17 mouse cellular contexts compared by ENCODE assay signal in the genomic region with DNA sequence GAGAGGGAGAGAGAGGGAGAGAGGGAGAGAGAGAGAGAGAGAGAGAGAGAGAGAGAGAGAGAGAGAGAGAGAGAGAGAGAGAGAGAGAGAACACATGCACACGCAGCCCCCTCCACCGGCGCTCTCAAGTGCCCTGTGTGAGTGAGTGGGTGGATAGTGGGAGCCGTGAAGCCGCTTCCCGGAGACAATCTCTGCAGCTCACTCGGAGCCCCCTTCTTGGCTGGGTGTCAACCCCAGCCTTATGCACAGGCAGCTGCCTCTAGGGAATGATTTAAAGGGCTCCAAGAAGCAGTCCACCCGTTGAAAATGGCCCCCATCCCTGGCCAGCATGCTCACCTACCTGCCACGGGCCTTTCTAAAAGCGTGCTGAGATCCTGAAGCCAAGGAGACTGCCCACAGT. TPM values are rescaled to one million over a fixed set of nuclear protein-coding genes. Genes with fewer than 3 reads are reported as not detected.
DNase-seq lines count a peak whose midpoint lies in the region; ATAC-seq and TF ChIP-seq lines count a peak whose summit lies in the region.
"Had no signal": no experiment of that assay in that cellular context is flagged by ENCODE, and none has a peak within 500 bp of the region (broad histone marks: within the 10 kb centered on the region; RNA-seq: fewer than 3 reads in every experiment).

No protein-coding gene starts in this region.

- 92% methylated on average over 7 of the region's 10 CpGs for WGBS in neural tube, embryonic 11.5 days
- 52% methylated on average over 10 of the region's 10 CpGs for WGBS in heart, adult 2 months

- H3K4me3 ChIP-seq in neural tube, embryonic 11.5 days (ENCODE audit: low read depth, low read length): no peak overlapping the region
- H3K4me3 ChIP-seq in heart, adult 2 months: no peak overlapping the region
- H3K4me3 ChIP-seq: hindbrain, embryonic 15.5 days; kidney, embryonic 15.5 days; limb, embryonic 13.5 days; lung, embryonic 15.5 days had no signal

- H3K79me2 ChIP-seq in heart, adult 2 months (replicated peaks; ENCODE audit: control insufficient read depth, insufficient read depth, low read length): no peaks in the 10 kb centered on the region

- no peak for TF ChIP-seq POLR2A in heart, adult 2 months (IDR thresholded peaks at IDR 0.05; ENCODE audit: insufficient read depth, low read depth, low read length)

- TF ChIP-seq CTCF in heart, adult 2 months (IDR thresholded peaks at IDR 0.05): no peak

- H3K4me1 ChIP-seq in neural tube, embryonic 11.5 days (ENCODE audit: control insufficient read depth, insufficient read depth, low read length): peaks cover 2% of the 10 kb centered on the region; the same call in 1 of the 2 replicates
- no peaks in the 10 kb centered on the region for H3K4me1 ChIP-seq in heart, adult 2 months (ENCODE audit: control insufficient read depth, insufficient read depth, low read length)
- H3K4me1 ChIP-seq: lung, embryonic 15.5 days had no signal

- no peak for ATAC-seq in neural tube, embryonic 11.5 days (ENCODE audit: insufficient read depth, low FRiP score, low TSS enrichment)
- ATAC-seq: Patski had no signal

- no peak for TF ChIP-seq EP300 in heart, adult 2 months (IDR thresholded peaks at IDR 0.05; ENCODE audit: insufficient read depth, low read depth, low read length)

- no peaks in the 10 kb centered on the region for H3K36me3 ChIP-seq in neural tube, embryonic 11.5 days (ENCODE audit: control insufficient read depth, insufficient read depth, low read length)
- H3K36me3 ChIP-seq in heart, adult 2 months (ENCODE audit: control insufficient read depth, insufficient read depth, low read length): no peaks in the 10 kb centered on the region
- H3K36me3 ChIP-seq: hindbrain, embryonic 15.5 days; kidney, embryonic 15.5 days; limb, embryonic 13.5 days; lung, embryonic 15.5 days had no signal

- DNase-seq in neural tube, embryonic 11.5 days (ENCODE audit: low spot score): peak; percentile 6
- no peak for DNase-seq in neural tube, embryonic 10.5 days (ENCODE audit: extremely low spot score, low spot score)
- peak; percentile 67 for DNase-seq in layer of hippocampus, adult 11-12 months (ENCODE audit: low spot score)
- peak; percentile 77 to 82 for DNase-seq in left cerebral cortex, postnatal 10 days (ENCODE audit: extremely low spot score in 1 of 2, low spot score in 2 of 2)
- DNase-seq in telencephalon, adult 2 months (ENCODE audit: low read depth, low spot score): peak; percentile 71
- no peak for DNase-seq in thymus, postnatal 4 days
- no peak for DNase-seq in thymus, postnatal 14 days
- no peak for DNase-seq in heart, adult 2 months
- DNase-seq: cerebellum, adult 9-10 months had no signal

- intact Hi-C loops in left cerebral cortex, postnatal 10 days (cut with DNase I): no loop called here
- intact Hi-C loops in heart, adult 2 months (cut with DNase I): no loop called here

- no peaks in the 10 kb centered on the region for H3K27me3 ChIP-seq in neural tube, embryonic 11.5 days (ENCODE audit: control insufficient read depth, insufficient read depth, low read length)
- H3K27me3 ChIP-seq in heart, adult 2 months (ENCODE audit: control insufficient read depth, insufficient read depth, low read length): no peaks in the 10 kb centered on the region
- H3K27me3 ChIP-seq: CH12.LX; hindbrain, embryonic 15.5 days; lung, embryonic 15.5 days; Patski had no signal

- no peak overlapping the region for H3K27ac ChIP-seq in neural tube, embryonic 11.5 days (ENCODE audit: low read depth, low read length)
- H3K27ac ChIP-seq in heart, adult 2 months: no peak overlapping the region
- H3K27ac ChIP-seq: hindbrain, embryonic 15.5 days; kidney, embryonic 15.5 days; limb, embryonic 13.5 days; lung, embryonic 15.5 days; stomach, postnatal 0 days had no signal

- no peak overlapping the region for H3K9ac ChIP-seq in neural tube, embryonic 11.5 days (ENCODE audit: low read length)
- H3K9ac ChIP-seq in heart, adult 2 months (ENCODE audit: low read depth, low read length): no peak overlapping the region
- H3K9ac ChIP-seq: hindbrain, embryonic 15.5 days; kidney, embryonic 15.5 days; limb, embryonic 13.5 days; lung, embryonic 15.5 days had no signal

- no peaks in the 10 kb centered on the region for H3K9me3 ChIP-seq in neural tube, embryonic 11.5 days (ENCODE audit: control insufficient read depth, low read length)
- H3K9me3 ChIP-seq: hindbrain, embryonic 15.5 days; kidney, embryonic 15.5 days; limb, embryonic 13.5 days; lung, embryonic 15.5 days had no signal

- H3K4me2 ChIP-seq in neural tube, embryonic 11.5 days (ENCODE audit: low read depth): no peak overlapping the region
- H3K4me2 ChIP-seq: hindbrain, embryonic 15.5 days; kidney, embryonic 15.5 days; limb, embryonic 13.5 days; lung, embryonic 15.5 days; midbrain, embryonic 11.5 days had no signal

RNA-seq across cellular contexts. Expression of gene Inhbb, which starts 38.1 kb away (rescaled TPM):
- polyA plus RNA-seq in neural tube, embryonic 11.5 days (2014; fragmentation: Nextera tagmentation; extraction: Ambion mirVana): 0.51 and 0.64 TPM in 2 replicates
- total RNA-seq in left cerebral cortex, postnatal 10 days (2021): 1 to 10 TPM; 7.9 to 8.8 TPM
- 1 to 10 TPM in 1 of 2 experiments, under 1 TPM in 1; 0.99 to 1.1 TPM for total RNA-seq in heart, adult 2 months (2021)
- polyA plus RNA-seq in heart, adult 2 months (2012; rRNA removed): 1.3 and 2.2 TPM in 2 replicates
- total RNA-seq: CH12.LX had no signal

Comparison
In these comparisons a context has a peak if more than half of its experiments do, and no peak if none do; other contexts are left out.
1. DNase-seq: peak in neural tube, embryonic 11.5 days (single experiment), layer of hippocampus, adult 11-12 months (single experiment), left cerebral cortex, postnatal 10 days (2 of 2) and telencephalon, adult 2 months (single experiment); none in neural tube, embryonic 10.5 days (single experiment), thymus, postnatal 4 days (single experiment), thymus, postnatal 14 days (single experiment) and heart, adult 2 months (0 of 2).
2. RNA of gene Inhbb, which starts 38.1 kb away (total RNA-seq): 7.9 to 8.8 TPM in left cerebral cortex, postnatal 10 days; 0.99 to 1.1 TPM in heart, adult 2 months; every median in the first group is over 4 times any median in the second.